11 mouse cellular contexts compared by ENCODE assay signal in the genomic region with DNA sequence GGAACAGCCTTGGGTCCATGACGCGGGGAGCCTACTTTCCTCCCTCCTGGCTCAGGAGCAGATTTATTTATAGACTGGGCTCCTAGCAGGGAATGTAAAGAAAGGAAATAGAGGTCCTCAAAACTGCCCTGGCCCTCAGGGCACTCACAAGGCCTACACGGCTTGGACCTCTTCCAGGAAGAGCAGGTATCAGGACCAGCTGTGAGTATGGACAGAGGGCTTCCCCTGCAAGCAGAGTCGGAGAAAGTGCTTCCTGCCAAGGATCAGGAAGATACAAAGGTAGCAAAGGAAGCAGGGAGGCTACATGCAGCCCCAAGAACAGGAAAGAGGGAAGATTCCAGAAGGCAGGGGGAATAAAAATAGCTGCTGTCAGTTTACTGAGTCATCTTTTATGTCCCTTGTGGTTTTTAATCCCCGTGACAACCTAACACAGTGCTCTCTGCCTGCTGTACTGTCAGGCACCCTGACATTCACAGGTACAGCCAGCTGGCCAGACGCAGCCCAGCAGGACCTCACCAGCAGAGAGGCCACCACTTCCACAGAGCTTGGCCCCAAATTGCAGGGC.
A peak's percentile ranks its signal among the peaks of the same experiment; 100 is the strongest.
DNase-seq lines count a peak whose midpoint lies in the region; ATAC-seq lines count a peak whose summit lies in the region.
"Had no signal": no experiment of that assay in that cellular context is flagged by ENCODE, and none has a peak within 500 bp of the region (broad histone marks: within the 10 kb centered on the region; RNA-seq: fewer than 3 reads in every experiment).

No protein-coding gene starts in this region.

- peak overlapping the region; percentile 50; the same call in 1 of the 2 replicates for H3K27ac ChIP-seq in forebrain, embryonic 12.5 days
- H3K27ac ChIP-seq in forebrain, embryonic 15.5 days (replicated peaks): no peak overlapping the region
- peak overlapping the region; percentile 4; the same call in 1 of the 2 replicates for H3K27ac ChIP-seq in limb, embryonic 10.5 days

- DNase-seq in left cerebral cortex, postnatal 25 days (ENCODE audit: low spot score in 2 of 2): peak; percentile 26 to 67
- DNase-seq in left cerebral cortex, adult 9 months (ENCODE audit: low spot score in 2 of 2): no peak
- peak; percentile 65 to 71 for DNase-seq in cerebellum, adult 18-20 months
- DNase-seq in limb, embryonic 10.5 days (ENCODE audit: low spot score): no peak
- DNase-seq in B cell, adult 2 months: no peak
- DNase-seq in urinary bladder, postnatal 25 days (ENCODE audit: low spot score): no peak
- DNase-seq: kidney, postnatal 36 days; thymus, adult 18-20 months had no signal

- 64% methylated on average over 6 of the region's 6 CpGs for WGBS in forebrain, embryonic 12.5 days
- WGBS in forebrain, embryonic 15.5 days: 67% methylated on average over 6 of the region's 6 CpGs
- 60% methylated on average over 6 of the region's 6 CpGs for WGBS in limb, embryonic 10.5 days

- no peak for ATAC-seq in forebrain, embryonic 12.5 days (ENCODE audit: low FRiP score)
- ATAC-seq in forebrain, embryonic 15.5 days (replicated peaks): no peak

- H3K4me1 ChIP-seq in forebrain, embryonic 12.5 days: peaks cover 52% of the 10 kb centered on the region
- H3K4me1 ChIP-seq in forebrain, embryonic 15.5 days: peaks cover 62% of the 10 kb centered on the region
- H3K4me1 ChIP-seq in limb, embryonic 10.5 days: peaks cover 78% of the 10 kb centered on the region

- no peaks in the 10 kb centered on the region for H3K36me3 ChIP-seq in forebrain, embryonic 12.5 days (replicated peaks)
- no peaks in the 10 kb centered on the region for H3K36me3 ChIP-seq in forebrain, embryonic 15.5 days
- no peaks in the 10 kb centered on the region for H3K36me3 ChIP-seq in limb, embryonic 10.5 days

- H3K4me2 ChIP-seq in forebrain, embryonic 12.5 days: no peak overlapping the region
- no peak overlapping the region for H3K4me2 ChIP-seq in forebrain, embryonic 15.5 days (replicated peaks)

- no peak overlapping the region for H3K4me3 ChIP-seq in forebrain, embryonic 12.5 days (replicated peaks)
- no peak overlapping the region for H3K4me3 ChIP-seq in forebrain, embryonic 15.5 days
- no peak overlapping the region for H3K4me3 ChIP-seq in limb, embryonic 10.5 days

- no peaks in the 10 kb centered on the region for H3K9me3 ChIP-seq in forebrain, embryonic 12.5 days
- no peaks in the 10 kb centered on the region for H3K9me3 ChIP-seq in forebrain, embryonic 15.5 days
- H3K9me3 ChIP-seq in limb, embryonic 10.5 days (replicated peaks): no peaks in the 10 kb centered on the region

- intact Hi-C loops in left cerebral cortex, postnatal 25 days (cut with DNase I): no loop called here

- H3K9ac ChIP-seq in forebrain, embryonic 12.5 days: no peak overlapping the region
- H3K9ac ChIP-seq in forebrain, embryonic 15.5 days (replicated peaks): no peak overlapping the region

- no peaks in the 10 kb centered on the region for H3K27me3 ChIP-seq in forebrain, embryonic 12.5 days
- H3K27me3 ChIP-seq in forebrain, embryonic 15.5 days: no peaks in the 10 kb centered on the region
- H3K27me3 ChIP-seq in limb, embryonic 10.5 days (ENCODE audit: low read depth, poor library complexity, severe bottlenecking): no peaks in the 10 kb centered on the region
- H3K27me3 ChIP-seq: CH12.LX had no signal

Comparison
In these comparisons a context has a peak if more than half of its experiments do, and no peak if none do; other contexts are left out.
1. DNase-seq: peak in left cerebral cortex, postnatal 25 days (2 of 2) and cerebellum, adult 18-20 months (2 of 2); none in left cerebral cortex, adult 9 months (0 of 2), limb, embryonic 10.5 days (single experiment), B cell, adult 2 months (0 of 2) and urinary bladder, postnatal 25 days (single experiment).